Mouse (Mus musculus) telencephalon, adult 2 months (tissue): Measurements from ENCODE around the gene Sdad1.
A peak's percentile ranks its signal among the peaks of the same experiment; 100 is the strongest.

ENCODE experiments used
- DNase-seq: peaks from one replicate; pipeline ENCODE4 v3.0.0-alpha.2; 2011; ENCODE audit warnings: low read depth, low spot score

Gene Sdad1

DNA sequence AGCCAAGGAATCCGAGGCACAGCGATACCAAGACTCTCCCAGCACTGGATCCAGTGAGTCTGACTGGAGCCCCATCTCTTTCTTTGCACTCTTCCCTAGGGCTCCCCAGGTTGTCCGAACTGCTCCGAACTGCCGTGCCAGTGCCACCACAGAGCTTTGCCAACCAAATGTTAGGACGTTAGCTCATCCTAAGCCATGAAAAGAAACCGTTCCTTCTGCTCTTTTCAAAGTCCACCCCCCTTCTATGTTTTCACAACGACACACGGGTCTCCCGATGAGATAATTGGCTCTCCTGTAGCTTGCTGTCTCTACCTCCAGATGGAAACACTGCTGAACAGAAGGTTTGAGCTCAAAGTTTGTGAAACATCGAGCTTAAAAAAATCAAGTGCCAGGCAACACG, 69.5 kb downstream of the Sdad1 start:
- peak; percentile 69 for DNase-seq

DNA sequence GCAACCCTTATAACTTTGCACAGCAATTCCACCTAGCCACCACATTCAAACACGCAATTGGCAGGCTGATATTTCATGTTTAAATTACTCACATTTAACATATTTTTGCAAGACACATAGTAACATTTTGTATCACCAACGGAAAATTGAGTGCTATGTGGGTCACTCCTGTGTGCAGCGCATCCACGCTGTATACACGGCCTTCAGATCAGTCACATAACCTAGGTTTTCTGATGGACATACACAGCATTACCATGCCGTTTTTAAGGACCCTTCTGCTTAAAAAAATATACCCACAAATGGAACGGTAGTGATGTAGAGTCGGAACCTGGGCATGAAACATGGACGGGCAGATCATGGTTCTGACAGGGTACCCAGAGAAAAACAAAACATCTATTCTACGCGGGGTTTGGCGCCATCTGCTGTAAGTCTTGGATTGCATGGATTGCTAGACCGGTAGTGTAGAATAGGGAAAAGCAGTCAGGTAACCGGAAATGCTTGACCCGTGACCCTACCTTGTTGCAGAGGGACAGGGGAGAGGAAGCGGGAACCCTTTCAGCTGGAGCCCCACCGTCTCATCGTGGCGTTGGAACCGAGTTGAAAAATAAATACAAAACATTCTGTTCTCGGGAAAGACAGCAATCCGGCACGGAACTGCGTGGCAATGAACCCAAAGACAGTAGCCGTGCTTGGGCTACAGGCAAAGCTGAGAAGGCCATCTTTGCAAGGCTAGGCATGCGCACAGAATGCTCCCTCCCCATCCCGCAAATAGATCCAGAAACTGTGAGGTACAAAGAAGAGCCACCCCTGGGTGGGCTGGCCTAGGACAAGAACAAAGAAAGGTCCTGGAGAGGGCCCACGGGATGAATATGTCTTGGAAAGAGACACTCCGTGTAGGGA, 70.7 kb downstream of the Sdad1 start:
- DNase-seq = peak; percentile 31

DNA sequence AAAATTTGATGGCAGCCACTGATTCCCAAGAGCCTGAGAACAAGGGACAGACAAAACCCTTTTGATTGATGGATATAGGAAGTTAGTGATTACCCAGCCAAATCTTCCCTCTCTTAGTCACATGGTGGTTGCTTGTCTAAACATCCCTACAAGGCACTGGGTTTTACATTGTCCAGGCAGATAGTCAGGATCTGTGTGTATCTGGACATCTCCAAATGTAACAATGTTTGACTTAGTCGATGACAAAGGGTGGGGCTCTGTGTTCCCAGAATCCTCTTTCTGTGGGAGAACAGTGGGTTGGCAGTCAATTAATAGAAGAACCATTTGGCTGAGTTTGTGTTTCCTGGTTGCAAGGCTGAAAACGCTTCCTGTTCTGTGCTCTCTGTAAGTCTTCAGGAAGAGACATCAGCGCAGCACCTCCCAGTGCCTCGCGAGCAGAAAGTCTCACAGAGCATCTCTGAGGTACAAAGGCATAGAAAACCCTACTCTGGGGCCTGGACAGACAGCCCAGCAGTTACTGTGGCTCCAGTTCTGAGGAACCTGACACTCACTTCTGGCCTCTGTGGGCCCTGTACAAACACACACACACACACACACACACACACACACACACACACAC, 75.2 kb downstream of the Sdad1 start:
- DNase-seq = no peak
